Mouse (Mus musculus): ENCODE results near the gene Sele. TPM values are rescaled to one million over a fixed set of nuclear protein-coding genes. Genes with fewer than 3 reads are reported as not detected.
"Not testable (repeated sequence)": the region's sequence is repeated elsewhere in the genome, so short reads cannot be mapped to it uniquely, and the experiment has no call there.

Gene Sele
- polyA plus RNA-seq (2014; fragmentation: Nextera tagmentation; extraction: Ambion mirVana) = not detected in 2 replicates

GRCm38 (mm10) chr1:164047934-164048333 lies at the start of gene Sele:
Gene Sele, plus strand, starts transcription at chr1:164048234.
- WGBS = 84% methylated on average over 5 of the region's 5 CpGs
- no peak within 1 kb of the TSS for H3K27ac ChIP-seq (ENCODE audit: low read depth, low read length)
- ATAC-seq (ENCODE audit: low FRiP score) (no peak), DNase-seq (ENCODE audit: low spot score, missing footprints) (peak; percentile 28)
- no peaks in the 10 kb centered on the region for H3K9me3 ChIP-seq (ENCODE audit: control insufficient read depth, low read length)
- no peaks in the 10 kb centered on the region for H3K27me3 ChIP-seq (ENCODE audit: control insufficient read depth, insufficient read depth, low read length)
- no peak within 1 kb of the TSS for H3K4me2 ChIP-seq
- H3K9ac ChIP-seq (ENCODE audit: low read length) = no peak within 1 kb of the TSS
- H3K36me3 ChIP-seq (ENCODE audit: control insufficient read depth, insufficient read depth, low read length) = no peaks in the 10 kb centered on the region
- H3K4me3 ChIP-seq (ENCODE audit: low read depth, low read length) = no peak within 1 kb of the TSS
- no peaks in the 10 kb centered on the region for H3K4me1 ChIP-seq (ENCODE audit: control insufficient read depth, insufficient read depth, low read length)

- Histone ChIP-seq H3K4me1 (ENCODE audit: control insufficient read depth, insufficient read depth, low read length) (no peaks in the 10 kb centered on the region), H3K4me3 (ENCODE audit: low read depth, low read length) (no peak overlapping the region), H3K27ac (ENCODE audit: low read depth, low read length) (no peak overlapping the region), H3K27me3 (ENCODE audit: control insufficient read depth, insufficient read depth, low read length) (no peaks in the 10 kb centered on the region), H3K36me3 (ENCODE audit: control insufficient read depth, insufficient read depth, low read length) (no peaks in the 10 kb centered on the region), H3K4me2 (no peak overlapping the region), H3K9ac (ENCODE audit: low read length) (no peak overlapping the region), H3K9me3 (ENCODE audit: control insufficient read depth, low read length) (no peaks in the 10 kb centered on the region)
- ATAC-seq (ENCODE audit: low FRiP score) (no peak), DNase-seq (ENCODE audit: low spot score, missing footprints) (no peak)
- 52% methylated on average over 6 of the region's 6 CpGs for WGBS
Measured at GRCm38 (mm10) chr1:164001831-164002452, 46.1 kb upstream of the Sele start.

GRCm38 (mm10) chr1:164004311-164004710 lies 43.7 kb upstream of the Sele start:
- no peaks in the 10 kb centered on the region for H3K36me3 ChIP-seq (ENCODE audit: control insufficient read depth, insufficient read depth, low read length)
- H3K4me2 ChIP-seq = no peak overlapping the region
- no peak overlapping the region for H3K27ac ChIP-seq (ENCODE audit: low read depth, low read length)
- no peak overlapping the region for H3K4me3 ChIP-seq (ENCODE audit: low read depth, low read length)
- H3K27me3 ChIP-seq (ENCODE audit: control insufficient read depth, insufficient read depth, low read length) = no peaks in the 10 kb centered on the region
- 82% methylated on average over 3 of the region's 3 CpGs for WGBS
- H3K9ac ChIP-seq (ENCODE audit: low read length) = no peak overlapping the region
- DNase-seq (ENCODE audit: low spot score, missing footprints) = no peak
- no peaks in the 10 kb centered on the region for H3K4me1 ChIP-seq (ENCODE audit: control insufficient read depth, insufficient read depth, low read length)
- no peak for ATAC-seq (ENCODE audit: low FRiP score)
- no peaks in the 10 kb centered on the region for H3K9me3 ChIP-seq (ENCODE audit: control insufficient read depth, low read length)

GRCm38 (mm10) chr1:164009235-164009634 lies 38.8 kb upstream of the Sele start:
- Histone ChIP-seq H3K4me1 (ENCODE audit: control insufficient read depth, insufficient read depth, low read length) (no peaks in the 10 kb centered on the region), H3K27me3 (ENCODE audit: control insufficient read depth, insufficient read depth, low read length) (no peaks in the 10 kb centered on the region), H3K4me2 (no peak overlapping the region), H3K36me3 (ENCODE audit: control insufficient read depth, insufficient read depth, low read length) (no peaks in the 10 kb centered on the region), H3K9me3 (ENCODE audit: control insufficient read depth, low read length) (no peaks in the 10 kb centered on the region), H3K27ac (ENCODE audit: low read depth, low read length) (no peak overlapping the region), H3K9ac (ENCODE audit: low read length) (no peak overlapping the region), H3K4me3 (ENCODE audit: low read depth, low read length) (no peak overlapping the region)
- DNase-seq (ENCODE audit: low spot score, missing footprints) (no peak), ATAC-seq (ENCODE audit: low FRiP score) (no peak)
- 42% methylated on average over 2 of the region's 2 CpGs for WGBS

GRCm38 (mm10) chr1:164014616-164015015 lies 33.4 kb upstream of the Sele start:
- Histone ChIP-seq H3K36me3 (ENCODE audit: control insufficient read depth, insufficient read depth, low read length) (no peaks in the 10 kb centered on the region), H3K27ac (ENCODE audit: low read depth, low read length) (no peak overlapping the region), H3K4me1 (ENCODE audit: control insufficient read depth, insufficient read depth, low read length) (no peaks in the 10 kb centered on the region; the same call in 1 of the 2 replicates), H3K9ac (ENCODE audit: low read length) (no peak overlapping the region), H3K9me3 (ENCODE audit: control insufficient read depth, low read length) (no peaks in the 10 kb centered on the region), H3K4me2 (no peak overlapping the region), H3K4me3 (ENCODE audit: low read depth, low read length) (no peak overlapping the region), H3K27me3 (ENCODE audit: control insufficient read depth, insufficient read depth, low read length) (no peaks in the 10 kb centered on the region)
- ATAC-seq (ENCODE audit: low FRiP score) (no peak), DNase-seq (ENCODE audit: low spot score, missing footprints) (peak; percentile 51)
- WGBS = 94% methylated on average over 1 of the region's 1 CpGs

GRCm38 (mm10) chr1:164018221-164018896 lies 29.7 kb upstream of the Sele start:
- no peak for ATAC-seq (ENCODE audit: low FRiP score)
- 93% methylated on average over 16 of the region's 16 CpGs for whole genome bisulfite sequencing

GRCm38 (mm10) chr1:164019789-164020188 lies 28.2 kb upstream of the Sele start:
- ATAC-seq (ENCODE audit: low FRiP score) (no peak), DNase-seq (ENCODE audit: low spot score, missing footprints) (peak; percentile 81)
- Histone ChIP-seq H3K4me3 (ENCODE audit: low read depth, low read length) (no peak overlapping the region), H3K9ac (ENCODE audit: low read length) (no peak overlapping the region), H3K36me3 (ENCODE audit: control insufficient read depth, insufficient read depth, low read length) (no peaks in the 10 kb centered on the region), H3K4me1 (ENCODE audit: control insufficient read depth, insufficient read depth, low read length) (no peaks in the 10 kb centered on the region; the same call in 1 of the 2 replicates), H3K27ac (ENCODE audit: low read depth, low read length) (no peak overlapping the region), H3K9me3 (ENCODE audit: control insufficient read depth, low read length) (no peaks in the 10 kb centered on the region), H3K4me2 (no peak overlapping the region), H3K27me3 (ENCODE audit: control insufficient read depth, insufficient read depth, low read length) (no peaks in the 10 kb centered on the region)
- 41% methylated on average over 6 of the region's 6 CpGs for WGBS

More at GRCm38 (mm10) chr1:164018221-164018896, 29.7 kb upstream of the Sele start:
- Histone ChIP-seq H3K27ac (ENCODE audit: low read depth, low read length) (no peak overlapping the region), H3K36me3 (ENCODE audit: control insufficient read depth, insufficient read depth, low read length) (no peaks in the 10 kb centered on the region), H3K4me3 (ENCODE audit: low read depth, low read length) (no peak overlapping the region), H3K9ac (ENCODE audit: low read length) (no peak overlapping the region), H3K4me1 (ENCODE audit: control insufficient read depth, insufficient read depth, low read length) (no peaks in the 10 kb centered on the region; the same call in 1 of the 2 replicates), H3K27me3 (ENCODE audit: control insufficient read depth, insufficient read depth, low read length) (no peaks in the 10 kb centered on the region), H3K4me2 (no peak overlapping the region), H3K9me3 (ENCODE audit: control insufficient read depth, low read length) (no peaks in the 10 kb centered on the region)
- peak; percentile 54 for DNase-seq (ENCODE audit: low spot score, missing footprints)

- H3K27ac ChIP-seq (ENCODE audit: low read depth, low read length); ATAC-seq (ENCODE audit: low FRiP score): not testable (repeated sequence)
Measured at GRCm38 (mm10) chr1:164020746-164021145, 27.3 kb upstream of the Sele start.

GRCm38 (mm10) chr1:164022106-164022505 lies 25.9 kb upstream of the Sele start:
- not testable (repeated sequence) for H3K9me3 ChIP-seq (ENCODE audit: control insufficient read depth, low read length); H3K36me3 ChIP-seq (ENCODE audit: control insufficient read depth, insufficient read depth, low read length); H3K4me3 ChIP-seq (ENCODE audit: low read depth, low read length); H3K4me1 ChIP-seq (ENCODE audit: control insufficient read depth, insufficient read depth, low read length); H3K27ac ChIP-seq (ENCODE audit: low read depth, low read length); ATAC-seq (ENCODE audit: low FRiP score); H3K4me2 ChIP-seq; H3K9ac ChIP-seq (ENCODE audit: low read length); H3K27me3 ChIP-seq (ENCODE audit: control insufficient read depth, insufficient read depth, low read length)
- 81% methylated on average over 5 of the region's 5 CpGs for WGBS
- peak; percentile 41 for DNase-seq (ENCODE audit: low spot score, missing footprints)

More at GRCm38 (mm10) chr1:164020746-164021145, 27.3 kb upstream of the Sele start:
- DNase-seq (ENCODE audit: low spot score, missing footprints) = peak; percentile 79
- WGBS = 75% methylated on average over 3 of the region's 3 CpGs
- not testable (repeated sequence) for H3K27me3 ChIP-seq (ENCODE audit: control insufficient read depth, insufficient read depth, low read length); H3K9ac ChIP-seq (ENCODE audit: low read length); H3K4me1 ChIP-seq (ENCODE audit: control insufficient read depth, insufficient read depth, low read length); H3K4me2 ChIP-seq; H3K36me3 ChIP-seq (ENCODE audit: control insufficient read depth, insufficient read depth, low read length); H3K9me3 ChIP-seq (ENCODE audit: control insufficient read depth, low read length); H3K4me3 ChIP-seq (ENCODE audit: low read depth, low read length)
